Mouse (Mus musculus) spleen, adult 10 weeks (tissue): Measurements from ENCODE around the gene Vsig1. TPM values are rescaled to one million over a fixed set of nuclear protein-coding genes. Genes with fewer than 3 reads are reported as not detected.

Experiments used
- polyA plus RNA-seq: library from polyadenylated mRNA; stranded (reverse); fragments of 350-450 nt; fragmentation: Illumina TruSeq; extraction: RNeasy Lipid Tissue Mini Kit (QIAGEN cat#74804); gene quantifications from one replicate; pipeline ENCODE4 v1.2.3, GENCODE M21; 2015; ENCODE audit warnings: low replicate concordance; ENCODE audit not compliant: insufficient read depth

Vsig1 gene
- polyA plus RNA-seq, result 0.08 TPM

DNA sequence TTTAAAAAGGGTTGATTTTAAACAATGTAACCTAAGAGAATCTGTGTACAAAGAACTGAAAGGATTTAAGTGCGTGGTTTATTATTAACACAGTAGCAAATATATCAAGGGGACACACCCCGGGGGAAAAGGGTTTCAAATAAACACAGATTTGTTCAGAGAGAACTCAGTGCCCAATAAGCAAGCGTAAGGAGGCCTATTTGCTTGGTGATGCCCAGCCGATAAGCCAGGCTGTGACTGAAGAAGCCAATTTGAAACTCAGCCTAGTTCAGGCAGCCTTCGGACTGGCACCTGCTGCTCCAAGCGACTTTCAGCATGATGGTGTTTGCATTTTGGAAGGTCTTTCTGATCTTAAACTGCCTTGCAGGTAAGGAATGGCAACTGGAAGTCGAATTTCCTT lies at the start of gene Vsig1:
Vsig1 (plus strand) TSS at position 249 of the 400 bp plus-strand sequence.

DNA sequence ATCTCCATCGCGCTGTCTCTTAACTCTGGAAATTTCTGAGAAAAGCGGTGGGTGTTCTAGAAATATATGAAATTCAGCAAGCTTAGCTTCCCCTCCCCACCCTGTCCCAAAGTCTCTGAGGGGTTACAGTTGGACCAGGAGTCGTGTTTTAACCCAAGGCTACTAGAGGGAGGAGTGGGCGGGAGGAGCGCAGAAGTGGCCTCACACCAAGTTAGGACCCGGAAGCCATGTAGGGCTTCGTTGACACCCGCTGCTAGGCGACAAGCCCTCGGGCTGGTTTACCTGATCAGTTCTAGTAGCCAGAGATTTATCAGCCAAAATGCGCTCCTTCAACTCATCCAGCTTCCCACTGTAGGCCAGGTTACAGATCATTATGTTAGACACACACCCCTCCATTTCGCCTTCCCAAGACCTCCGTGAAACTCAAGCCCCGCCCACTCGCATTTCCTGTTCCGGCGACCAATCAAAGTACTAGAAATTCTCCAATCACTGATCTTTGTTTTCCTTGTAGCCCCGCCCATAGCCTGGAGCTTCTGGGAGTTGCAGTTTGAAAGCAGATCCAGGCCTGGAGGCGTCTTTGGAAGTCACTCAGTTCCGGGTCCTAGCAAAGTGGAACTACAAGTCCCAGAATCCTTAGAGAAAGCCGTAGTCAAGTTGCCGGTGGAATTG lies 49.0 kb downstream of the Vsig1 start, which contains the start of the genes Psmd10 and Atg4a:
Psmd10 (minus strand) TSS at position 457 of the 669 bp plus-strand sequence.
Atg4a (plus strand) TSS at position 636 of the 669 bp plus-strand sequence.

Other genes starting within 250 kb of the Vsig1 start
- 6.7 TPM for gene Mid2, start 243.0 kb upstream of the Vsig1 start, polyA plus RNA-seq
- gene Tex13b, start 94.2 kb upstream of the Vsig1 start, polyA plus RNA-seq, result not detected
- 49.0 TPM for gene Psmd10, start 49.1 kb downstream of the Vsig1 start, polyA plus RNA-seq
- gene Atg4a, start 49.3 kb downstream of the Vsig1 start, polyA plus RNA-seq, result 56.5 TPM